Mouse (Mus musculus) lung, embryonic 15.5 days (tissue): ENCODE data around the gene B3galt6. TPM values are rescaled to one million over a fixed set of nuclear protein-coding genes. Genes with fewer than 3 reads are reported as not detected.
A peak's percentile ranks its signal among the peaks of the same experiment; 100 is the strongest.

Experiments used
- ATAC-seq: fragments of 200-750 bp; cut with Nextera tagmentation; 2 replicates; pipeline ENCODE4 v1.8.0; 2017; ENCODE audit warnings: moderate number of reproducible peaks, borderline replicate concordance; ENCODE audit not compliant: low FRiP score, low TSS enrichment; ENCODE audit errors: extremely low read depth
- H3K27ac ChIP-seq: fragments of 300-500 bp; sonication (generic); 2 replicates; pipeline ENCODE4 v1.5.1; 2015; ENCODE audit warnings: moderate library complexity, mild to moderate bottlenecking, inconsistent platforms
- H3K27me3 ChIP-seq: fragments of 300-500 bp; sonication (generic); 2 replicates; pipeline ENCODE4 v1.6.1; 2015; ENCODE audit warnings: inconsistent platforms
- H3K36me3 ChIP-seq: fragments of 300-500 bp; sonication (generic); 2 replicates; pipeline ENCODE4 v1.6.1; 2015; ENCODE audit warnings: inconsistent platforms
- H3K4me1 ChIP-seq: fragments of 300-500 bp; sonication (generic); 2 replicates; pipeline ENCODE4 v1.6.1; 2015; ENCODE audit warnings: inconsistent platforms
- H3K4me2 ChIP-seq: fragments of 300-500 bp; sonication (generic); 2 replicates; pipeline ENCODE4 v1.6.1; 2015; ENCODE audit warnings: inconsistent platforms, mild to moderate bottlenecking, moderate library complexity
- H3K4me3 ChIP-seq: fragments of 300-500 bp; sonication (generic); 2 replicates; pipeline ENCODE4 v1.5.1; 2015; ENCODE audit warnings: mild to moderate bottlenecking, inconsistent platforms
- H3K9ac ChIP-seq: fragments of 300-500 bp; sonication (generic); 2 replicates; pipeline ENCODE4 v1.6.1; 2015; ENCODE audit warnings: inconsistent platforms
- H3K9me3 ChIP-seq: fragments of 300-500 bp; sonication (generic); 2 replicates; pipeline ENCODE4 v1.6.1; 2016; ENCODE audit warnings: inconsistent platforms
- WGBS: fragments of 180-500 bp; shearing (Covaris S2); methylation state at CpG from one replicate; pipeline ENCODE4 v1.1.7; 2015; 5-methylcytosine and 5-hydroxymethylcytosine counted together
- polyA plus RNA-seq: library from polyadenylated mRNA; unstranded; fragments of >200 nt; fragmentation: Nextera tagmentation; extraction: Ambion mirVana; gene quantifications from 2 replicates; pipeline ENCODE4 v1.2.1, GENCODE M21; 2015

Gene B3galt6
- polyA plus RNA-seq, 1 experiment from 2014 or later: 16.4 TPM

DNA sequence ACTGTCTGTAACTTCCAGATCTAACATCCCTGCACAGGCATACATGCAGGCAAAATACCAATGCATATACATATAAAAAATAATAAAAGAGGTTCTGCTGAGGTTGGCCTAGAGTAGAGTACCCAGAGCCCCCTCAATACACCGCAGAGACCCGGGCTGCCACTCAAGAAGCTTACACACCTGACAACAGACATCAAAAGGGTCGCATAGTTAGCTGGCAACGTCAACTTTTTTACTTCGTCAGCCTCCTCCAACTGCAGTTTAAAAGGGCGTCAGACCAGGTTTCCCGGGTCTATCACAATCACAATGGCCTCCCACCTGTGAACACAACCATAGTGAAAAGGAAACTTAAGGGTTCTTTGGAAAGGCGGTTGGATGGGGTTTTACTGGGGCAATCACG lies 31.1 kb upstream of the B3galt6 start:
- WGBS: 72% methylated on average over 9 of the region's 9 CpGs
- Histone ChIP-seq H3K4me3 (no peak overlapping the region), H3K36me3 (peaks cover 5% of the 10 kb centered on the region; the same call in 1 of the 2 replicates), H3K4me1 (peaks cover 11% of the 10 kb centered on the region), H3K9me3 (no peaks in the 10 kb centered on the region), H3K9ac (no peak overlapping the region), H3K27me3 (no peaks in the 10 kb centered on the region), H3K27ac (no peak overlapping the region), H3K4me2 (no peak overlapping the region)
- ATAC-seq: no peak

DNA sequence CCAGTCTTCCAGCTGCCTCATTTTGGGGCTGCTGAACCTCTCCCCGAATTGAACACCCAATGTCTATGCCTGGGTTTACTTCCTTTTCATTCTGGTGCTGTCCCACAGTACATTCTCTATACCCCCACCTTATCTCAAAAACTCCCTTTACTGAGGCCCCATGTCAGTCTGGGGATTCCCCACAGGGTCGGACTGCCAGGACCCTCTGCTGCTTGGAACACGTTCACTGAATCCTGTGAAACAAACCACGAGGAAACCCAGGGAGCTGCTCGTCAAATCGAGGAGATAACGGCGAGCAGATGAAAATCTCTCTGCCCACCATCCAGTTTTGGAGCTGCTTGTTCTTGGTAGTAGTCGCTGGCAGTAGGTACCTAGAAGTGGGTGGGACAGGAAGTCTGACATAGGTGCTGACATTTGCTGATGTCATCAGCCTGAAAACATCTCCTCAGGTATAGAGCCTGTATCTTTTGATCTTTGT lies 29.5 kb upstream of the B3galt6 start:
- Histone ChIP-seq H3K9me3 (no peaks in the 10 kb centered on the region), H3K4me2 (no peak overlapping the region), H3K4me1 (peaks cover 11% of the 10 kb centered on the region), H3K36me3 (no peaks in the 10 kb centered on the region), H3K27me3 (no peaks in the 10 kb centered on the region), H3K27ac (no peak overlapping the region), H3K9ac (no peak overlapping the region), H3K4me3 (no peak overlapping the region)
- ATAC-seq: no peak
- 46% methylated on average over 9 of the region's 9 CpGs for WGBS

DNA sequence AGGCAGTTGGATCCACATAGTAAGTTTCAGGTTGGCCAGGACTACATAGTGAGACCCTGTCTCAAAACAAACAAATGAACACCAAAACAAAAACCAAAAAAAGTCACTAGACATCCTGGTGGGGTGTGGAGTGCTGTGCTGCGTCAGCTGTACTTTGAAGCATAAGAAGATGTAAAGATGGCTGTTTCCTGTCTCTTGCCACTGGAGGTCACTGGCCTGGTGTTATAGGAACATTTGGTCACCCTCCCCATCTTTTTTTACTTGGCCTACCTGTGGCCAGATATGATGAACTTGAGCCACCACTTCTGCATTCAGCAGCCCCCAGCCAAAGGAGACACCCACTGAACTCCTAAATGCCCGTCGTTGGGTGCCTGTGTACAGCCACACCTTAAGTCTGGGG lies 28.9 kb upstream of the B3galt6 start:
- Histone ChIP-seq H3K4me3 (no peak overlapping the region), H3K36me3 (no peaks in the 10 kb centered on the region), H3K27ac (no peak overlapping the region), H3K4me2 (no peak overlapping the region), H3K27me3 (no peaks in the 10 kb centered on the region), H3K4me1 (peaks cover 9% of the 10 kb centered on the region), H3K9ac (no peak overlapping the region), H3K9me3 (no peaks in the 10 kb centered on the region)
- ATAC-seq: no peak
- WGBS: 50% methylated on average over 3 of the region's 3 CpGs

DNA sequence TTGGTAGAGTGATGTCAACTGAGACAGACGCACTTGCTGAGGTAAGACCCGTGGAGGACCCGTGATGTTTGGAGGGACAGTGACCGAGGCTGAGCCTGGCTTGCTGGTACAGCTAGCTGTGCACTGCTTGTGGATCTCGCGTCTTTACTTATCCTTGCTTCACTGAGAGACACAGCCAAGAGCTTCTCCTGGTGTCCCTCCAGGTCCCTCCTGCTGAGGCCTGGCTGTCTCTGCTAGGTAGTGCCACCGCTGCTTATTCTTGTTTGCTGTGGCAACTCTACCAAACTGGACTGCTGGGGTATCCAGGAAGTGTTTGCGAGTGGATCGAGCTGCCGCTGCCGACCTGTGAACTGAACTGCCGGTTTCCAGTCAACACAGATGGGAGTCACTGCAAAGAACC lies 27.3 kb upstream of the B3galt6 start:
- 84% methylated on average over 12 of the region's 12 CpGs for WGBS
- no peak overlapping the region for H3K27ac ChIP-seq
- no peaks in the 10 kb centered on the region for H3K9me3 ChIP-seq
- H3K4me3 ChIP-seq: no peak overlapping the region
- H3K27me3 ChIP-seq: no peaks in the 10 kb centered on the region
- no peaks in the 10 kb centered on the region for H3K4me1 ChIP-seq
- H3K4me2 ChIP-seq: no peak overlapping the region
- H3K9ac ChIP-seq: no peak overlapping the region
- ATAC-seq: no peak
- H3K36me3 ChIP-seq: 0 out of 2 replicates have a peak, but pooled peaks cover 5% of the 10 kb centered on the region

DNA sequence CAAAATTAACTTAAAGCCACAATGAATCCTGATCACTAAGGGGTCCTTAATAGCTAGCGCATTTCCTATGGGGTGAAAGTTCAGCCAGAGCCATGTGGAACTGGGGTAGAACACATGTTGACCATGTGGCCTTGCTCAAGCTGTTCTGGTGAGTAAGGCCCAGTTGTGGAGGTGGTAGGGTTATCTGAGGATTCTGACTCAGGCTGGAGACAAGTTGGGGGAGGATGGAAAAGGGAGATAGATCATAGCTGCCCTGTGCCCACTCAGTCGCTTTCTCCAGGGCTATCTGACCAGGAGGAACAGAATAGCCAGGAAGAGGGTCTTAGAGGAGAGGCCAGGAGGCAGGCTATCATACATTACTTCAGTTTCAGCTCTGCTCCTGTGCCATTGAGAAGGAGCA lies 22.0 kb upstream of the B3galt6 start:
- ATAC-seq: no peak

DNA sequence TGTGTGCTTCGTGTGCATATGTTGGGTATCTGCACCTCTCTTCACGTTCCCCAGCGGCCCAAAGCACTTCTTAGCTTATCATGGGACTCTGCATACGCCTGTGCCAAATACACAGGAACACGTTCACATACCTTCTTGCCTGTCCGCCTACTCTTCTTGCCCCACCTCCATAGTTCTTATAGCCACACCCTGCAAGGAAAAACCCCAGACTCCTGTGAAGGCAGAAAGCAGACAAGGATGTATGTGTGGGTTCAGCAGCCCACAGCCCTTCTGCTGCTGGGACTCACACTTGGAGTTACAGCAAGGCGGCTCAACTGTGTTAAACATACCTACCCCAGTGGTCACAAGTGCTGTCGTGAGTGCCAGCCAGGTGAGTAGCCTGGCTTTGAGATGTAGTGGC lies 21.2 kb upstream of the B3galt6 start, which contains the start of gene Tnfrsf4:
TSS of gene Tnfrsf4 (plus strand) at position 207 of the 400 bp plus-strand sequence.
- WGBS: 67% methylated on average over 8 of the region's 8 CpGs
- H3K4me1 ChIP-seq: no peaks in the 10 kb centered on the region
- no peak within 1 kb of the TSS for H3K9ac ChIP-seq
- H3K36me3 ChIP-seq: peaks cover 51% of the 10 kb centered on the region
- ATAC-seq: no peak
- H3K27ac ChIP-seq: no peak within 1 kb of the TSS
- no peaks in the 10 kb centered on the region for H3K27me3 ChIP-seq
- H3K9me3 ChIP-seq: no peaks in the 10 kb centered on the region
- no peak within 1 kb of the TSS for H3K4me3 ChIP-seq
- no peak within 1 kb of the TSS for H3K4me2 ChIP-seq

More for the DNA sequence above, 22.0 kb upstream of the B3galt6 start:
- 89% methylated on average over 2 of the region's 2 CpGs for WGBS
- Histone ChIP-seq H3K27me3 (no peaks in the 10 kb centered on the region), H3K9me3 (no peaks in the 10 kb centered on the region), H3K9ac (no peak overlapping the region), H3K4me1 (no peaks in the 10 kb centered on the region), H3K4me3 (no peak overlapping the region), H3K27ac (no peak overlapping the region), H3K4me2 (no peak overlapping the region), H3K36me3 (peaks cover 43% of the 10 kb centered on the region)

DNA sequence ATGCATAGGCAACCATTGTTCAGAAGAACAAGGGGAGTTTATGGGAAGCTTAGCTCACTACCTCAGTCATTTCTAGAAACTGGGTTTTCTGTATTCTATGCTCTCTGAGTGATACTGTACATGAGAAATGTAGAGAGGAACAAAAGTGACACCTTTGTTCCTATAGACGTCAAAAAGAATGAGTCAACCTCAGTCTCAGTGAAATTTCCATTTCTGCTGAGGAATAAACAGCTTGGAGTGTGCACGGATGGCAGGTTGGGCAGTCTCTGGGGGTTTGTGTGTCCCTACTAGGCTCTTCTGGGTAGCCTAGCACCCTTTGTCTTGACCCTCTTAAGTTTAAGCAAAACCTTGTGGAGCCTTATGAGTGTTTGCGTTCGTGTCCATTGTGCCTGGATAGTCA lies 15.9 kb upstream of the B3galt6 start:
- 91% methylated on average over 4 of the region's 4 CpGs for WGBS
- Histone ChIP-seq H3K9me3 (no peaks in the 10 kb centered on the region), H3K4me3 (no peak overlapping the region), H3K27ac (no peak overlapping the region), H3K9ac (no peak overlapping the region), H3K27me3 (no peaks in the 10 kb centered on the region), H3K4me1 (no peaks in the 10 kb centered on the region), H3K4me2 (no peak overlapping the region), H3K36me3 (peaks cover 84% of the 10 kb centered on the region)
- no peak for ATAC-seq

DNA sequence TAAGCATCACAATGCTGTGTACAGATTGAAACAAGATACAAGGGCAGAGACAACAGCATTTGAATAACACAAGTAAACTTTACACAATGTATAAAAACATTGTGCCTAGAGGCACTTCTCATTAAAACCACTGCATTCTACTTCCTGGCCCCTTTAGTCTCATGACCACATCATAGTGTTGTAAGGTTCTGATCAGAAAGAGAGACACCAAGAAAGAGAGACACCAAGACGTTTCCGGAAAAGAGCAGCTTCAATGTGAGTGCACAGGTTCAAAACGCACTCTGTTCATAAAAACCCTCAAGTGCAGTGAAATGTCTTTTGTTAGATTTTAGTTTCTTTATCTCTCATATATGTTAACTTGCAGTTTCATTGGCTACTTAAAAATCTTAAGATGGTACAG lies 11.7 kb upstream of the B3galt6 start:
- Histone ChIP-seq H3K27ac (no peak overlapping the region), H3K4me1 (no peaks in the 10 kb centered on the region), H3K9ac (no peak overlapping the region), H3K27me3 (no peaks in the 10 kb centered on the region), H3K4me3 (no peak overlapping the region), H3K4me2 (no peak overlapping the region), H3K36me3 (peaks cover 87% of the 10 kb centered on the region), H3K9me3 (no peaks in the 10 kb centered on the region)
- ATAC-seq: no peak
- whole genome bisulfite sequencing: 85% methylated on average over 3 of the region's 3 CpGs

DNA sequence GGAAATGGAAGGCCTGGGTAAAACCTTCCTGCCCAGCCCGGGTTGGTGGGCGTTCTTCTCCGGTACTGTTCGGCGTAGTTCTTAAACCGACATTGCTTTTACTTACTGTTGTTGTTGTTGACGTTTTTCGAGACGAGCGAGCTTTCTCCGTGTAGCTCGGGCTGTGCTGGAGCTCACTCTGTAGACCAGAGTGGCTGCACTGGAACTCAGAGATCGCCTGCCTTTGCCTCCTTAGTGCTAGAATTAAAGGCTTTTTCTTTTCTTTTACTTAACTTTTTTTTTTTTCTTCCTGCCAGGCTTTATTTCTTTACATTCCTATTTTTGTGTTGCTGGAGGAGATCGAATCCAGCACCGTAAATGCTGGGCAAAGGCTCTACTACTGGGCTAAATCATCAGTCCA lies 1.2 kb upstream of the B3galt6 start:
- H3K36me3 ChIP-seq: peaks cover 24% of the 10 kb centered on the region
- 3% methylated on average over 15 of the region's 15 CpGs for whole genome bisulfite sequencing
- H3K9me3 ChIP-seq: no peaks in the 10 kb centered on the region
- peak overlapping the region; percentile 80 for H3K9ac ChIP-seq
- no peaks in the 10 kb centered on the region for H3K27me3 ChIP-seq
- H3K27ac ChIP-seq: peak overlapping the region; percentile 97
- H3K4me2 ChIP-seq: peak overlapping the region; percentile 67
- ATAC-seq: no peak
- peaks cover 32% of the 10 kb centered on the region for H3K4me1 ChIP-seq
- H3K4me3 ChIP-seq: peak overlapping the region; percentile 87

DNA sequence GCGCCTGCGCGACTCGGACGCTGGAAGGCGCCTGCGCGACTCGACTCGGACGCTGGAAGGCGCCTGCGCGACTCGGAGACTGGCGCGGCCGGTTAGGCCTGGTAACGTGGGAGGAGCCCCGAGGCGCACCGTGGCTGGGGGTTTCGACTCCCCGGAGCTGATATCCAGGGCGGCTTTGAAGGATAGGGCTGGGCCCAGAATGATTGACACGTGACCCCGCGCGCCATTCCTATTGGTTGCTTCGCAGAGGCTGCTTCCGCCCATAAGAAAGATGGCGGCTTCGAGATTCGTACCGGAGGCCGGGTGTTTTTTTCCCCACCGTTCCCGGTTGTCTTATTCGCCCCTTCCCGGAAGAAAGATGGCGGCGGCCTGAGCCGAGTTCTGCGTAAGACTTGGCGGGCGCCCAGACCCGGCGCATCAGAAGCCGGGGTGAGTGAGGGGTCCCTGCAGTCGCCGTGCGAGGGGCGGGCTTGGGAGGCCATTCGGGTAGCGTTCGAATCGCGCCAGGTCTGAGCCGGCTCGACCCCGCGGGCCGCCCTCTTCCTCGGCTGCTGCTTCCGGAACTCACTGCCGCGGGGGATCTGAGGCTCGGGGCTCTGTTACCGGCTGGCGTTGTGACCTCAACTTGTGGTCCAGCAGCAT lies 578 bp upstream of the B3galt6 start:
- Histone ChIP-seq H3K9ac (peak overlapping the region; percentile 80), H3K27me3 (no peaks in the 10 kb centered on the region), H3K9me3 (no peaks in the 10 kb centered on the region), H3K36me3 (peaks cover 19% of the 10 kb centered on the region), H3K4me2 (peak overlapping the region; percentile 67), H3K27ac (peak overlapping the region; percentile 97), H3K4me1 (peaks cover 32% of the 10 kb centered on the region), H3K4me3 (peak overlapping the region; percentile 87)
- WGBS: under 1% methylated on average over 70 of the region's 70 CpGs
- peak; percentile 89 for ATAC-seq

DNA sequence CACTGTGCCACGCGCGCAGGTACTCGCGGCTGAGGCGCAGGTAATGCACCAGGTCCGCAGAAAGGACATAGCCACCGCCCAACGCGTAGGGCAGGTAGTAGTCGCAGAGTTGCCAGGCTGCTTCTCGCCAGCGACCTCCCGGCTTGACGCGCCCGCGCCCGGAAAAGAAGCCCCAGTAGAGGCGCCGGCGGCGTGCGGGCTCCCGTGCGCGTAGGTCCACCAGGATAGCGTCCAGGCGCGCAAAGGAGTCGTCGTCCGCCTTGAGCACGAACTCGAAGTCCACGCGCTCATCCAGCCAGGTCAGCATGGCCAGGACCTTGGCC lies 580 bp downstream of the B3galt6 start:
- Histone ChIP-seq H3K4me2 (peak overlapping the region; percentile 97), H3K9ac (peak overlapping the region; percentile 79), H3K27ac (peak overlapping the region; percentile 95), H3K9me3 (no peaks in the 10 kb centered on the region), H3K36me3 (peaks cover 8% of the 10 kb centered on the region; the same call in 1 of the 2 replicates), H3K27me3 (no peaks in the 10 kb centered on the region), H3K4me3 (peak overlapping the region; percentile 87), H3K4me1 (peaks cover 32% of the 10 kb centered on the region)
- ATAC-seq: no peak
- WGBS: 17% methylated on average over 37 of the region's 37 CpGs

DNA sequence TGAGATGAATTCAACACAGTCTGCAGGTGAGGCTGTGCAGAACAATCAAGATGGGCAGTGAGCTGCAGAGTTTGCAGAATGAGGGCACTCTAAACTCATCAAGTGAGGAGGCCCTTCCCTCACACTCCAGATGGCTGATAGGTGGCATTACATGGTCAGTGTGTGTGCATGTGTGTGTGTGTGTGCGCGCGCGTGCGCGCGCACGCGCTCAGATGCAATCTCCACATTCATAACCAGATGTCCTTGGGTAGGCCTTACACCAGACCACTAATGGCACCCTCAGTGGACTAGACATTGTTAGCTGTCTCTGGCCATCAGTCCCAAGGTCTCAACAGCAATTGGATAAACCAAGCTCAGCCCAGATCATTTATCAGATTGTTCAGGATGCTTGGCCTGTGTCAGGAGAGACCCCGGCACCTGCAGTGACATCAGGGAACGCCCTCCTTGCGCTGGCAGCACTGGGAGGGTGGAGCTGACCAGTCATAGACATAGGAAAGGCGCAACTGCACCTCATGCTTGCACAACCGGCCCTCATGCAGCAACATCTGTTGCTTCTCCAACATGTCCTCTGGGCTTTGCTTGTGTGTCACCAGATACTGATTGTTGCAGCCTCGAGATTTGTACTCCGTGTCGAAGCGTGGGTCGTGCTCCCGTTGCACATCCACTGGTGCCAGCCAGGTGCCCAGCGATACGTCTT lies 1.1 kb downstream of the B3galt6 start:
- WGBS: 84% methylated on average over 22 of the region's 22 CpGs
- H3K27ac ChIP-seq: peak overlapping the region; percentile 95

More for the DNA sequence above, 1.1 kb downstream of the B3galt6 start:
- H3K4me2 ChIP-seq: peak overlapping the region; percentile 97
- no peaks in the 10 kb centered on the region for H3K27me3 ChIP-seq
- H3K4me1 ChIP-seq: peaks cover 32% of the 10 kb centered on the region
- H3K36me3 ChIP-seq: peaks cover 2% of the 10 kb centered on the region; the same call in 1 of the 2 replicates
- peak overlapping the region; percentile 87 for H3K4me3 ChIP-seq
- ATAC-seq: no peak
- H3K9ac ChIP-seq: peak overlapping the region; percentile 79
- H3K9me3 ChIP-seq: no peaks in the 10 kb centered on the region
